Mouse (Mus musculus) 3134 (cell line): ENCODE data around the gene Hps3.
"Not testable (repeated sequence)": the region's sequence is repeated elsewhere in the genome, so short reads cannot be mapped to it uniquely, and the experiment has no call there.

ENCODE experiments used
- DNase-seq: peaks from one replicate; pipeline ENCODE4 v3.0.0-alpha.2; 2011; ENCODE audit warnings: low spot score; ENCODE audit not compliant: insufficient read length; ENCODE audit errors: extremely low read depth

Hps3 gene

GRCm38 (mm10) chr3:20034719-20035404 lies at the start of gene Hps3:
TSS of gene Hps3 (minus strand) at chr3:20035315.
- peak; percentile 97 for DNase-seq

GRCm38 (mm10) chr3:20082161-20082560 lies 47.0 kb upstream of the Hps3 start:
- no peak for DNase-seq

- peak; percentile 32 for DNase-seq
Observed at GRCm38 (mm10) chr3:20076145-20077053, 41.3 kb upstream of the Hps3 start.

- DNase-seq: no peak
Observed at GRCm38 (mm10) chr3:20058197-20058541, 23.1 kb upstream of the Hps3 start.

- peak; percentile 95 for DNase-seq
Observed at GRCm38 (mm10) chr3:20057306-20058196, 22.4 kb upstream of the Hps3 start, which contains the start of gene Hltf. TSS of gene Hltf (plus strand) at chr3:20057811.

GRCm38 (mm10) chr3:20044736-20045135 lies 9.6 kb upstream of the Hps3 start:
- DNase-seq: not testable (repeated sequence)

GRCm38 (mm10) chr3:20041461-20041860 lies 6.3 kb upstream of the Hps3 start:
- not testable (repeated sequence) for DNase-seq

- DNase-seq: no peak
Observed at GRCm38 (mm10) chr3:20036069-20036468, 954 bp upstream of the Hps3 start.

- no peak for DNase-seq
Observed at GRCm38 (mm10) chr3:20033761-20034718, 1.1 kb downstream of the Hps3 start.

- no peak for DNase-seq
Observed at GRCm38 (mm10) chr3:20030807-20031206, 4.3 kb downstream of the Hps3 start.

GRCm38 (mm10) chr3:20028640-20029039 lies 6.5 kb downstream of the Hps3 start:
- no peak for DNase-seq

GRCm38 (mm10) chr3:20027788-20028187 lies 7.3 kb downstream of the Hps3 start:
- DNase-seq: no peak

- DNase-seq: no peak
Observed at GRCm38 (mm10) chr3:20026996-20027689, 8.0 kb downstream of the Hps3 start.

GRCm38 (mm10) chr3:20026481-20026880 lies 8.6 kb downstream of the Hps3 start:
- no peak for DNase-seq

GRCm38 (mm10) chr3:20023832-20024231 lies 11.3 kb downstream of the Hps3 start:
- no peak for DNase-seq

- DNase-seq: no peak
Observed at GRCm38 (mm10) chr3:20018076-20018475, 17.0 kb downstream of the Hps3 start.

GRCm38 (mm10) chr3:20014454-20014853 lies 20.7 kb downstream of the Hps3 start:
- no peak for DNase-seq

- DNase-seq: not testable (repeated sequence)
Observed at GRCm38 (mm10) chr3:20010905-20011304, 24.2 kb downstream of the Hps3 start.

- no peak for DNase-seq
Observed at GRCm38 (mm10) chr3:20010464-20010863, 24.7 kb downstream of the Hps3 start.
